Mouse (Mus musculus): ENCODE measurements around the gene Vkorc1l1. TPM values are rescaled to one million over a fixed set of nuclear protein-coding genes. Genes with fewer than 3 reads are reported as not detected.
"Not testable (repeated sequence)": the region's sequence is repeated elsewhere in the genome, so short reads cannot be mapped to it uniquely, and the experiment has no call there.

The Vkorc1l1 gene
- polyA plus RNA-seq, 2 experiments: 26.1 to 35.7 TPM

- no peaks in the 10 kb centered on the region for H3K9me3 ChIP-seq (ENCODE audit: control insufficient read depth, low read length)
- WGBS: 74% methylated on average over 5 of the region's 5 CpGs
- H3K27ac ChIP-seq (replicated peaks; ENCODE audit: low read depth, low read length): no peak overlapping the region
- no peak overlapping the region for H3K4me3 ChIP-seq (replicated peaks; ENCODE audit: low read length)
- H3K4me2 ChIP-seq (replicated peaks; ENCODE audit: low read depth, low read length, severe bottlenecking): no peak overlapping the region
- DNase-seq (ENCODE audit: low spot score) (no peak), ATAC-seq (ENCODE audit: low FRiP score, low read depth) (no peak)
- H3K27me3 ChIP-seq (ENCODE audit: control insufficient read depth, insufficient read depth, low read length): no peaks in the 10 kb centered on the region
- no peaks in the 10 kb centered on the region for H3K4me1 ChIP-seq (ENCODE audit: control insufficient read depth, insufficient read depth, low read length)
- H3K9ac ChIP-seq (ENCODE audit: low read depth, low read length, severe bottlenecking): no peak overlapping the region
- H3K36me3 ChIP-seq (ENCODE audit: control insufficient read depth, insufficient read depth, low read length): no peaks in the 10 kb centered on the region
- no peak for TF ChIP-seq POLR2A (IDR thresholded peaks at IDR 0.05; ENCODE audit: borderline replicate concordance, extremely low read depth, insufficient read depth, insufficient read length)
These were observed 15.8 kb upstream of the Vkorc1l1 start for GRCm38 (mm10) chr5:129925933-129926332.

GRCm38 (mm10) chr5:129929924-129930855 is 11.6 kb upstream of the Vkorc1l1 start:
- H3K4me1 ChIP-seq (ENCODE audit: control insufficient read depth, insufficient read depth, low read length): no peaks in the 10 kb centered on the region
- no peaks in the 10 kb centered on the region for H3K36me3 ChIP-seq (ENCODE audit: control insufficient read depth, insufficient read depth, low read length)
- no peak overlapping the region for H3K27ac ChIP-seq (replicated peaks; ENCODE audit: low read depth, low read length)
- H3K4me2 ChIP-seq (replicated peaks; ENCODE audit: low read depth, low read length, severe bottlenecking): no peak overlapping the region
- H3K4me3 ChIP-seq (replicated peaks; ENCODE audit: low read length): no peak overlapping the region
- ATAC-seq (ENCODE audit: low FRiP score, low read depth) (no peak), DNase-seq (ENCODE audit: low spot score) (no peak)
- TF ChIP-seq POLR2A (IDR thresholded peaks at IDR 0.05; ENCODE audit: borderline replicate concordance, extremely low read depth, insufficient read depth, insufficient read length): no peak
- no peaks in the 10 kb centered on the region for H3K27me3 ChIP-seq (ENCODE audit: control insufficient read depth, insufficient read depth, low read length)
- 44% methylated on average over 9 of the region's 9 CpGs for WGBS
- no peaks in the 10 kb centered on the region for H3K9me3 ChIP-seq (ENCODE audit: control insufficient read depth, low read length)
- no peak overlapping the region for H3K9ac ChIP-seq (ENCODE audit: low read depth, low read length, severe bottlenecking)

- TF ChIP-seq POLR2A (IDR thresholded peaks at IDR 0.05; ENCODE audit: borderline replicate concordance, extremely low read depth, insufficient read depth, insufficient read length): no peak
- Histone ChIP-seq H3K27me3 (ENCODE audit: control insufficient read depth, insufficient read depth, low read length) (no peaks in the 10 kb centered on the region), H3K4me1 (ENCODE audit: control insufficient read depth, insufficient read depth, low read length) (no peaks in the 10 kb centered on the region), H3K9ac (ENCODE audit: low read depth, low read length, severe bottlenecking) (no peak overlapping the region), H3K4me2 (replicated peaks; ENCODE audit: low read depth, low read length, severe bottlenecking) (no peak overlapping the region), H3K27ac (replicated peaks; ENCODE audit: low read depth, low read length) (no peak overlapping the region), H3K9me3 (ENCODE audit: control insufficient read depth, low read length) (no peaks in the 10 kb centered on the region), H3K36me3 (ENCODE audit: control insufficient read depth, insufficient read depth, low read length) (no peaks in the 10 kb centered on the region), H3K4me3 (replicated peaks; ENCODE audit: low read length) (no peak overlapping the region)
- no peak for DNase-seq (ENCODE audit: low spot score)
- 44% methylated on average over 4 of the region's 4 CpGs for WGBS
- no peak for ATAC-seq (ENCODE audit: low FRiP score, low read depth)
These were observed 4.8 kb upstream of the Vkorc1l1 start for GRCm38 (mm10) chr5:129936941-129937340.

- no peak for TF ChIP-seq POLR2A (IDR thresholded peaks at IDR 0.05; ENCODE audit: borderline replicate concordance, extremely low read depth, insufficient read depth, insufficient read length)
- no peaks in the 10 kb centered on the region for H3K9me3 ChIP-seq (ENCODE audit: control insufficient read depth, low read length)
- no peak overlapping the region for H3K27ac ChIP-seq (replicated peaks; ENCODE audit: low read depth, low read length)
- peaks cover 5% of the 10 kb centered on the region; the same call in 1 of the 2 replicates for H3K36me3 ChIP-seq (ENCODE audit: control insufficient read depth, insufficient read depth, low read length)
- H3K4me2 ChIP-seq (replicated peaks; ENCODE audit: low read depth, low read length, severe bottlenecking): no peak overlapping the region
- no peak for ATAC-seq (ENCODE audit: low FRiP score, low read depth)
- H3K4me1 ChIP-seq (ENCODE audit: control insufficient read depth, insufficient read depth, low read length): no peaks in the 10 kb centered on the region
- DNase-seq (ENCODE audit: low spot score): no peak
- no peak overlapping the region for H3K9ac ChIP-seq (ENCODE audit: low read depth, low read length, severe bottlenecking)
- H3K4me3 ChIP-seq (replicated peaks; ENCODE audit: low read length): no peak overlapping the region
- 61% methylated on average over 2 of the region's 2 CpGs for WGBS
- no peaks in the 10 kb centered on the region for H3K27me3 ChIP-seq (ENCODE audit: control insufficient read depth, insufficient read depth, low read length)
These were observed 1.5 kb upstream of the Vkorc1l1 start for GRCm38 (mm10) chr5:129940281-129940680.

- Histone ChIP-seq H3K36me3 (ENCODE audit: control insufficient read depth, insufficient read depth, low read length) (peaks cover 9% of the 10 kb centered on the region), H3K4me1 (ENCODE audit: control insufficient read depth, insufficient read depth, low read length) (no peaks in the 10 kb centered on the region), H3K9me3 (ENCODE audit: control insufficient read depth, low read length) (no peaks in the 10 kb centered on the region), H3K9ac (ENCODE audit: low read depth, low read length, severe bottlenecking) (no peak overlapping the region), H3K4me3 (replicated peaks; ENCODE audit: low read length) (peak overlapping the region; percentile 73), H3K27ac (replicated peaks; ENCODE audit: low read depth, low read length) (no peak overlapping the region), H3K4me2 (replicated peaks; ENCODE audit: low read depth, low read length, severe bottlenecking) (peak overlapping the region; percentile 42), H3K27me3 (ENCODE audit: control insufficient read depth, insufficient read depth, low read length) (no peaks in the 10 kb centered on the region)
- ATAC-seq (ENCODE audit: low FRiP score, low read depth): peak; percentile 36; the same call in 1 of the 2 replicates
- no peak for TF ChIP-seq POLR2A (IDR thresholded peaks at IDR 0.05; ENCODE audit: borderline replicate concordance, extremely low read depth, insufficient read depth, insufficient read length)
- 10% methylated on average over 7 of the region's 9 CpGs for WGBS
- DNase-seq (ENCODE audit: low spot score): no peak
These were observed 855 bp upstream of the Vkorc1l1 start for GRCm38 (mm10) chr5:129940736-129941494.

GRCm38 (mm10) chr5:129942073-129942939 is 536 bp downstream of the Vkorc1l1 start:
- WGBS: 1% methylated on average over 19 of the region's 82 CpGs
- not testable (repeated sequence) for H3K27me3 ChIP-seq (ENCODE audit: control insufficient read depth, insufficient read depth, low read length)

More at GRCm38 (mm10) chr5:129942073-129942939, 536 bp downstream of the Vkorc1l1 start:
- Histone ChIP-seq H3K36me3 (ENCODE audit: control insufficient read depth, insufficient read depth, low read length) (peaks cover 13% of the 10 kb centered on the region), H3K9ac (ENCODE audit: low read depth, low read length, severe bottlenecking) (peak overlapping the region; percentile 85), H3K4me2 (replicated peaks; ENCODE audit: low read depth, low read length, severe bottlenecking) (peak overlapping the region; percentile 74), H3K4me3 (replicated peaks; ENCODE audit: low read length) (peak overlapping the region; percentile 73)
- H3K4me1 ChIP-seq (ENCODE audit: control insufficient read depth, insufficient read depth, low read length); DNase-seq (ENCODE audit: low spot score); H3K9me3 ChIP-seq (ENCODE audit: control insufficient read depth, low read length); H3K27ac ChIP-seq (replicated peaks; ENCODE audit: low read depth, low read length): not testable (repeated sequence)
- ATAC-seq (ENCODE audit: low FRiP score, low read depth): peak; percentile 5
